Mouse (Mus musculus) embryonic facial prominence, embryonic 13.5 days (tissue): ENCODE measurements around the gene Ralgds. TPM values are rescaled to one million over a fixed set of nuclear protein-coding genes. Genes with fewer than 3 reads are reported as not detected.
"Not testable (repeated sequence)": the region's sequence is repeated elsewhere in the genome, so short reads cannot be mapped to it uniquely, and the experiment has no call there.

ENCODE experiments used
- ATAC-seq: fragments of 200-750 bp; cut with Nextera tagmentation; 2 replicates; pipeline ENCODE4 v1.8.0; 2017; ENCODE audit warnings: low read depth; ENCODE audit not compliant: insufficient number of reproducible peaks, insufficient read depth, low FRiP score, low TSS enrichment
- H3K27ac ChIP-seq: fragments of 300-500 bp; sonication (generic); 2 replicates; pipeline ENCODE4 v1.5.1; 2015; ENCODE audit warnings: moderate library complexity, mild to moderate bottlenecking, inconsistent platforms
- H3K27me3 ChIP-seq: fragments of 300-500 bp; sonication (generic); 2 replicates; pipeline ENCODE4 v1.6.1; 2015; ENCODE audit warnings: mild to moderate bottlenecking, inconsistent platforms
- H3K36me3 ChIP-seq: fragments of 300-500 bp; sonication (generic); 2 replicates; pipeline ENCODE4 v1.6.1; 2015; ENCODE audit warnings: mild to moderate bottlenecking, inconsistent platforms
- H3K4me1 ChIP-seq: fragments of 300-500 bp; sonication (generic); 2 replicates; pipeline ENCODE4 v1.6.1; 2015; ENCODE audit warnings: inconsistent platforms
- H3K4me2 ChIP-seq: fragments of 300-500 bp; sonication (generic); 2 replicates; pipeline ENCODE4 v1.6.1; 2015; ENCODE audit warnings: moderate library complexity, mild to moderate bottlenecking, inconsistent platforms
- H3K4me3 ChIP-seq: fragments of 300-500 bp; sonication (generic); 2 replicates; pipeline ENCODE4 v1.5.1; 2015; ENCODE audit warnings: mild to moderate bottlenecking, inconsistent platforms
- H3K9ac ChIP-seq: fragments of 300-500 bp; sonication (generic); 2 replicates; pipeline ENCODE4 v1.6.1; 2015; ENCODE audit warnings: mild to moderate bottlenecking, inconsistent platforms
- H3K9me3 ChIP-seq: fragments of 300-500 bp; sonication (generic); 2 replicates; pipeline ENCODE4 v1.6.1; 2016; ENCODE audit warnings: inconsistent platforms
- WGBS: fragments of 180-500 bp; shearing (Covaris S2); methylation state at CpG from one replicate; pipeline ENCODE4 v1.1.7; 2015; ENCODE audit warnings: mixed read lengths; 5-methylcytosine and 5-hydroxymethylcytosine counted together
- polyA plus RNA-seq: library from polyadenylated mRNA; unstranded; fragments of >200 nt; fragmentation: Nextera tagmentation; extraction: Ambion mirVana; gene quantifications from 2 replicates; pipeline ENCODE4 v1.2.1, GENCODE M21; 2015

Ralgds gene
- polyA plus RNA-seq: 56.9 and 61.3 TPM in 2 replicates

DNA sequence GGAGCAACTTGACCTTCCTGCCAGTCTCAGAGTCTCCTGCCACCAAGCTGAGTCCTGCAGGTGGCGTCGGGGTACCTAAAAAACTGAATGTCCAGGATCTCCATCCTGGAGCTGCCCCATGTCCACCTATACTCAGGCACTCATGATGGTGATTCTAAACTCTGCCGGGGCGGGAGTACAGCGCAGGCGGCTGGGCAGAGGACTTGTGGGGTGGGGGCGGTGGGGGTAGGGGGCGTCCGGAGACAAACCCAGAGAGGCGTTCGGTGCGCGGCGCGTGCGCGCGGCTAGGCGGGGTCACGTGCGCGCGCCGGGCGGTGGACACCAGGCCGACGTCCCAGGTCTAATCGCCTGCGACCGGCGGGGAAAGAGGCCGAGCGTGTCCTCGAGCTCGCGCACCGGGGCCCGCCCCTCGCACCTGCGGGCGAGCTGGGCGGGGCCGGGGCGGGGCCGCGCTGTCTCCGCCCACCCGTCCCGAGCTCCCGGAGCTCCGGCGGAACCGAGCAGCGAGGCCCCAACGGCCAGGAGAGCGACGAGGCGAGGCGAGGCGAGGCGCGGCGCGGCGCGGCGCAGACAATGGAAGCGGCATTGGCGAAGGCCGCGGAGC, at the start of gene Ralgds:
Gene Ralgds, plus strand, starts transcription at position 328 of the 604 bp plus-strand sequence.
- H3K4me3 ChIP-seq: peak within 1 kb of the TSS; percentile 75
- H3K9ac ChIP-seq: peak within 1 kb of the TSS; percentile 93
- H3K4me2 ChIP-seq: peak within 1 kb of the TSS; percentile 92
- H3K27ac ChIP-seq: peak within 1 kb of the TSS; percentile 79
- ATAC-seq: no peak; the same call in 1 of the 2 replicates
- no peaks in the 10 kb centered on the region; the same call in 1 of the 2 replicates for H3K27me3 ChIP-seq
- H3K36me3 ChIP-seq: 0 out of 2 replicates have a peak, but pooled peaks cover 7% of the 10 kb centered on the region
- under 1% methylated on average over 69 of the region's 71 CpGs for WGBS
- H3K9me3 ChIP-seq: no peaks in the 10 kb centered on the region
- H3K4me1 ChIP-seq: peaks cover 33% of the 10 kb centered on the region

DNA sequence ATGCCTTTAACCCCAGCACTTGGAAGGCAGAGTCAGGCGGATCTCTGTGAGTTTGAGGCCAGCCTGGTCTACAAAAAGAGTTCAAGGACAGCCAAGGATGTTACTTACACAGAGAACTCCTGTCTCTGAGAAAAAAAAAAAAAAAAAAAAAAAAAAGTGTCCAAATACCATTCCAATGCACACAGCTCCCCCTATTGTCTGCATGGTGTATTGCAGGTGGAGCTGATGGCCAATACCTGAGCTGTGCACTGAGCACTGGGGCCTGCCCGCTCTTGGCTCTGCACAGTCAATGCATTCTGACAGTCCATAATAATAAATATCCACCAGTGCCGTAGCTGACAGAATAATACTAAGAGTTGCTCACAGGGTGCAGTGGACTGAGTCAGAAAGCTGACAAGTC, 49.0 kb upstream of the Ralgds start:
- Histone ChIP-seq H3K27me3 (peaks cover 15% of the 10 kb centered on the region), H3K4me2 (no peak overlapping the region), H3K4me3 (no peak overlapping the region), H3K9me3 (no peaks in the 10 kb centered on the region), H3K27ac (no peak overlapping the region), H3K4me1 (peaks cover 14% of the 10 kb centered on the region), H3K36me3 (peaks cover under 1% of the 10 kb centered on the region; the same call in 1 of the 2 replicates), H3K9ac (no peak overlapping the region)
- no peak for ATAC-seq
- WGBS: 36% methylated on average over 3 of the region's 3 CpGs

DNA sequence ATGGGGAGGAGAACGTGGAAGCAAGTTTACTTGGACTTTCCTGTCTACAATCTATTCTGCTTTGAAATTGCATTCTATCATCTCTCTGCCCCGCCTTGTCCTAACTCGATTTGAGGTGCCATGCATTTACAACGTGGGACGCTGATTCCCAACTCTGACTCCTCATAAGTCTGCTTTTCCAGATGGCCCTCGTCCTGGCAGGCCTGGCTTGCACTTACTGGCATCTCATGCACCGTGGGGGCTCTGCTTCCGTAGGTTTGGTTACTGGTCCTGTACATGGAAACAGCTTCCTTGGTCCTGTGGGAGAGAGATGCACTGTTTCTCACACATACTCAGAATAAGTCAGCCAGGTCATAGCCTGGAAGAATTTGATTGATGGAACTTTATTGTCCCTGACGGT, 48.0 kb upstream of the Ralgds start:
- no peak for ATAC-seq
- Histone ChIP-seq H3K4me2 (no peak overlapping the region), H3K9me3 (no peaks in the 10 kb centered on the region), H3K4me1 (peaks cover 17% of the 10 kb centered on the region), H3K4me3 (no peak overlapping the region), H3K27me3 (peaks cover 15% of the 10 kb centered on the region), H3K27ac (no peak overlapping the region), H3K9ac (no peak overlapping the region), H3K36me3 (peaks cover 11% of the 10 kb centered on the region)
- WGBS: 81% methylated on average over 9 of the region's 9 CpGs

DNA sequence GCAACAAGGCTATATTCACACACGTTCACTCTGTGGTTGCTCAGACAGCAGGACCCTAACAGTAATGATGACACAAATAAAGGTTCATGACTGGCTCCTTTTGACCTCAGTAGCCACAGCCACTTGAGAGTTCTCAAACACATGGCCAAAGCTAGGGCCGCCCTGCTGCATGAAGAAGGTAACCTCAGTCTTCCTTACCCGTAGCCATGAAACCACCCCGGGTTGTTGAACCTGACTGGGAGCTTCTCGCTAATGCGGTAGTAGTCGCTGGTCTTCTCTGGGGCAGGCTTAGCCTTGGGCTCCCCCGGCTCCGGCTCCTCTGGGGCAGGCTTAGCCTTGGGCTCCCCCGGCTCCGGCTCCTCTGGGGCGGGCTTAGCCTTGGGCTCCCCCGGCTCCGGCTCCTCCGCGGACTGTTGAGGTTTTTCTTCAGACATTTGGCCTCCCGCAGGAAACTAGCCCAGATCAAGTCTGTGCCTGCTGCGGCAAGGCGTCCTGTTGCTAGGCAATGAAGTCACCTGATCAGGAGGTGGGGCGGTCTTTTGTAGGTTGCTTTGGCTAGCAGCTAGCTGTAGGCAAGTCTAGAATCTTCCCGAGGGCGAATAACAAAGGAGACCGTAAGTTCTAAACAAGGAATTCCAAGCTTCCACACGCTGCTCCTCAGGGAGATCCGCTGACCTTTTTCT, 46.9 kb upstream of the Ralgds start, which contains the start of gene 1700007K13Rik:
Gene 1700007K13Rik, minus strand, starts transcription at position 497 of the 683 bp plus-strand sequence.
- ATAC-seq: no peak
- WGBS: 5% methylated on average over 25 of the region's 25 CpGs
- Histone ChIP-seq H3K9me3 (no peaks in the 10 kb centered on the region), H3K36me3 (peaks cover 21% of the 10 kb centered on the region), H3K4me1 (peaks cover 17% of the 10 kb centered on the region), H3K4me3 (peak within 1 kb of the TSS; percentile 36), H3K27me3 (peaks cover 15% of the 10 kb centered on the region), H3K4me2 (peak within 1 kb of the TSS; percentile 70), H3K9ac (peak within 1 kb of the TSS; percentile 67), H3K27ac (no peak within 1 kb of the TSS)

DNA sequence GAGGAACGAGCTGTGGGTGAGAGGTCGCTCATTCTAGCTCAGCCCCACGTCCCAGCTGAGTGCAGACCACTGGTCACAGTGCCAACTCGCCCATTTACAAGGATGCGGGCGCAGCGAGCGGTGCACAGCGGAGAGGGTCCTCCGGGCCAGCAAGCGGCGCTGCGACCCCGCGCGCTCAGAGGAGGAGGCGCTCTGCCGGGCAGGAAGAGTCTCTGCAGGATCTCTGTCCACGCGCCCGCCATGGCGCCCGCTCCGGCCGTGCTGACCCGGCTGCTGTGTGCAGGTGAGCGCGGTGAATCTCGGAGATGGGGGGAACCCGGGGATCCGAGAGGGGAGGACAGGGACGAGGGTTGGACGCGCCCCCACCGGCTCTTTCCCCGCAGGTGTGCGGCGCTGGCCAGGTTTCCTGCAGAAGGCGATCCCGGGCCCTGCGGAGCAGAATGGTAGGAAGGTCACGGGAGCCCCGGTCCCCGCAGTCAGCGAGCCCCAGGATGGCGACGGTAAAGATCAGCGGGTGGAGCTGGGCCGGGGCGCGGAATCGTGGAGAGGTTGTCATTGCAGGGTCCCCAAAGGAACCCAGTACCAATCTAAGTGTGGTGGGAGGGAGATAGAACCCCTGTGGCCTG, 45.0 kb upstream of the Ralgds start, which contains the start of gene Mrps2:
Gene Mrps2, plus strand, starts transcription at position 207 of the 626 bp plus-strand sequence.
- Histone ChIP-seq H3K4me2 (peak within 1 kb of the TSS; percentile 80), H3K27me3 (peaks cover 15% of the 10 kb centered on the region), H3K4me3 (peak within 1 kb of the TSS; percentile 95), H3K36me3 (peaks cover 41% of the 10 kb centered on the region), H3K27ac (0 out of 2 replicates have a peak within 1 kb of the TSS, but pooled peaks have one; percentile 23), H3K9me3 (0 out of 2 replicates have a peak, but pooled peaks cover 2% of the 10 kb centered on the region), H3K4me1 (peaks cover 17% of the 10 kb centered on the region), H3K9ac (peak within 1 kb of the TSS; percentile 97)
- peak; percentile 80 for ATAC-seq
- under 1% methylated on average over 51 of the region's 52 CpGs for WGBS

DNA sequence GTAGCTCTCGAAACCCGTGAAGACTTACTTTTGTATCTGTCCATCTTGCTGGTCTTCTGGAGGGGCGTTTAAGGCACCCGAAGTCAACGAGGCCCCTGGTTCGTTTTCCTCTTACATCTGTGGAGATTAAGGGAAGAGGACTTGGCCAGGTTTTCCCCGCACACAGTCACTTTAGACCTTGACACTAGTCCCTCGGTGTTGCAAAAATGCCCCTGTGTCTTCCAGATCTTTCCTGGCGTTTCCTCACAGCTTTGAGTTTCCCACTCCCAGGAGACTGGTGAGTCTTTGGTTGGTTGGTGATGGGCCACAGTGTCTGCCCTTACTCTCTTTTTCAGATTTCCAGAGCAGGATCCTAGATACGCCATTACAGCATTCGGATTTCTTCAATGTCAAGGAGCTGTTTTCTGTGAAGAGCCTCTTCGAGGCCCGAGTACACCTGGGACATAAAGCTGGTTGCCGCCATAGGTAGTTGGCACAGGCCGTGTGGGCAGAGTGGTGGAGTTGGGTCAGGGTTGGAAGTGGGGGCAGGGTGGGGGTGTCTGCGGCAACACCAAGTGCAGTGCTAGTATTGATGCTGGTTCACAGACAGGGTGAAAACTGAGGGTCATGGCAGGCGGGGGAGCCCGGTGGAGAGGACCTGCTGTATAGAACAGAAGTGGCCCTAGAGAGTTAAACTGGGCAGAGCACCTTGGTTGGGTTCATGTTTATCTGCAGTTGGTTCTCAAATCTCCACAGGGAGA, 44.3 kb upstream of the Ralgds start:
- Histone ChIP-seq H3K9ac (peak overlapping the region; percentile 97), H3K4me2 (peak overlapping the region; percentile 80), H3K27ac (no peak overlapping the region), H3K4me3 (peak overlapping the region; percentile 95), H3K36me3 (peaks cover 43% of the 10 kb centered on the region), H3K4me1 (peaks cover 17% of the 10 kb centered on the region), H3K27me3 (peaks cover 15% of the 10 kb centered on the region), H3K9me3 (0 out of 2 replicates have a peak, but pooled peaks cover 3% of the 10 kb centered on the region)
- WGBS: 54% methylated on average over 18 of the region's 18 CpGs
- ATAC-seq: no peak

DNA sequence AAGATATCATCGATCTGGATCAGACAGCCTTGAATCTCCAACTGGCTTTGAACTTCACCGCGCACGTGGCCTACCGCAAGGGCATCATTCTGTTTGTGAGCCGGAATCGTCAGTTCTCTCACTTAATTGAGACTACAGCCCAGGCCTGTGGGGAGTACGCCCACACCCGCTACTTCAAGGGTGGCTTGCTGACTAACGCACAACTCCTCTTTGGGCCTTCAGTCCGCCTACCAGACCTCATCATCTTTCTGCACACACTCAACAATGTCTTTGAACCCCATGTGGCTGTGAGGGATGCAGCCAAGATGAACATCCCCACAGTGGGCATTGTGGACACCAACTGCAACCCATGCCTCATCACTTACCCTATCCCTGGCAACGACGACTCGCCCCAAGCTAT, 43.5 kb upstream of the Ralgds start:
- H3K27me3 ChIP-seq: peaks cover 11% of the 10 kb centered on the region
- WGBS: 97% methylated on average over 14 of the region's 14 CpGs
- no peak overlapping the region for H3K27ac ChIP-seq
- peaks cover 43% of the 10 kb centered on the region for H3K36me3 ChIP-seq
- H3K4me1 ChIP-seq: peaks cover 17% of the 10 kb centered on the region
- ATAC-seq: no peak
- no peak overlapping the region for H3K4me2 ChIP-seq
- no peak overlapping the region for H3K9ac ChIP-seq
- 0 out of 2 replicates have a peak, but pooled peaks cover 3% of the 10 kb centered on the region for H3K9me3 ChIP-seq
- H3K4me3 ChIP-seq: no peak overlapping the region

DNA sequence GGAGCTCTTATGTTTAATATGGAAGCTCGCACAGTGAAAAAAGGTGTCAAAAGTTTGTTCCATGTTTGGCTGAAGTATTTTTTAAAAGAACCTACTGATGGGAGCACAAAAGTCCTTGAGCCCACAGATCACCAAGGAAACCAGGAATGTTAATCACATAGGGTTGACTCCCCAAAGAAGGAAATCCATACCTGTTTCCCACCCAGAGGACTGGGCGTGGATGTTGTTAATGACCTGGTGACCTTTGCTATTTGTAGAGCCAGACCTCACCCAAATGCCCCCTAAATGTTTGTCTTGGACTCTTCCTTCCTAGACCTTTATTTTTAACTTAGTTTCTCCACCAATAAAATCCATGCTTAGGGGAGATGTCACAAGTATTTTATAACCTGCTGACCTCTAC, 42.3 kb upstream of the Ralgds start:
- Histone ChIP-seq H3K4me1 (peaks cover 17% of the 10 kb centered on the region), H3K36me3 (peaks cover 43% of the 10 kb centered on the region), H3K4me3 (no peak overlapping the region), H3K27ac (no peak overlapping the region), H3K4me2 (no peak overlapping the region), H3K9me3 (0 out of 2 replicates have a peak, but pooled peaks cover 3% of the 10 kb centered on the region), H3K9ac (no peak overlapping the region), H3K27me3 (0 out of 2 replicates have a peak, but pooled peaks cover under 1% of the 10 kb centered on the region)
- WGBS: 88% methylated on average over 2 of the region's 2 CpGs
- ATAC-seq: no peak

DNA sequence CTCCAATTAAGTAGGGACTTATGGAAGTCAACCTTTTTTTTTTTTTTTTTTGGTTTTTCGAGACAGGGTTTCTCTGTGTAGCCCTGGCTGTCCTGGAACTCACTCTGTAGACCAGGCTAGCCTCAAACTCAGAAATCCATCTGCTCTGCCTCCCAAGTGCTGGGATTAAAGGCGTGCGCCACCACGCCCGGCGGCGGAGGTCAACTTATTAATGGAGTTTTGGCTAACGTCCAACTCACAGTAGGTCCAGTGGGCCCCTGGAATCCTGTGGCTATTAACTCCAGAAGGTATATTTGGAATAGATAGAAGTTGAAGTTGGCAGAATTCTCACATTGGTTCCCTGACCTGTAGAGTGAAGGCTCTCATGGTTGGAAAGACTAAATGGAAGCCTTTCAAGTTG, 40.9 kb upstream of the Ralgds start:
- H3K27ac ChIP-seq, H3K9ac ChIP-seq, H3K4me1 ChIP-seq, H3K4me2 ChIP-seq, H3K9me3 ChIP-seq, H3K4me3 ChIP-seq, H3K27me3 ChIP-seq, ATAC-seq: not testable (repeated sequence)
- 93% methylated on average over 8 of the region's 8 CpGs for WGBS
- peaks cover 43% of the 10 kb centered on the region for H3K36me3 ChIP-seq

DNA sequence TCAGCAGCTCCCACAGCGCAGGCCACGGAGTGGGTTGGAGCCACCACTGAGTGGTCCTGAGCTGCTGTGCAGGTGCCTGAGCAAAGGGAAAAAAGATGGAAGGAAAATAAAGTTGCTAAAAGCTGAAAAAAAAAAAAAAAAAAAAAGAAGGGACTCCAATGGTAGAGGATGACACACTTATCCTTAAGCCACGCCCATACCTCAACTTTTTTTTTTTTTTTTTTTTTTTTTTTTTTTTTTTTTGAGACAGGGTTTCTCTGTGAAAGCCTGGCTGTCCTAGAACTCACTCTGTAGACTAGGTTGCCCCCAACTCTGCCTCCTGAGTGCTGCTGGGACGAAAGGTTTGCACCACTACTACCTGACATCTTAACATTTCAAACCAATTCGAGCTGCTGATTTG, 34.9 kb upstream of the Ralgds start:
- not testable (repeated sequence) for ATAC-seq, H3K4me1 ChIP-seq, H3K36me3 ChIP-seq, H3K4me3 ChIP-seq, H3K9ac ChIP-seq, H3K9me3 ChIP-seq, H3K27me3 ChIP-seq, H3K27ac ChIP-seq, H3K4me2 ChIP-seq
- WGBS: 93% methylated on average over 5 of the region's 5 CpGs
